In the genomic region with DNA sequence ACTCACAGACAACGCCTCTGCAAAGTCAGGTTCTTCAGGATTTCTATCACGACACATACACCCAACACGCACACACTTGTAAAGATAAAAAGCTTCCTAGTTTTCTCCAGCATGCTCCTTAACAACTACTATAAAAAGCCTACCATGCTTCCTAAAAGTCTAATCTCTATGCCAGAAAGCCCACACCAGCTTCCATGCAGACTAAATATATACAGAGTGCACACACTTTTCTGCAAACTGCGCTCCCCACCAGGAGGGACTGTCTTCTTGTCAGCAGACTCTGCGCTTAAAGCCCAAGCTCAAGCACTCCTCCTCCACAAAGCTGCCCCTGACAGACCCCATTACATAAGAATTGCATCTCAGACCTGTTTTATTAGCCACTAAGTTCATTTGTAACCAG, we compare ENCODE assay signal across 21 mouse cellular contexts. TPM values are rescaled to one million over a fixed set of nuclear protein-coding genes. Genes with fewer than 3 reads are reported as not detected.
A peak's percentile ranks its signal among the peaks of the same experiment; 100 is the strongest.
DNase-seq lines count a peak whose midpoint lies in the region; ATAC-seq and TF ChIP-seq lines count a peak whose summit lies in the region.
"Had no signal": no experiment of that assay in that cellular context is flagged by ENCODE, and none has a peak within 500 bp of the region (broad histone marks: within the 10 kb centered on the region; RNA-seq: fewer than 3 reads in every experiment).

No protein-coding gene starts in this region.

- H3K27ac ChIP-seq in heart, embryonic 15.5 days: no peak overlapping the region
- no peak overlapping the region for H3K27ac ChIP-seq in hindbrain, postnatal 0 days
- H3K27ac ChIP-seq: embryonic facial prominence, embryonic 10.5 days; hindbrain, embryonic 12.5 days; intestine, embryonic 15.5 days; limb, embryonic 13.5 days; liver, embryonic 15.5 days had no signal

- no peak for TF ChIP-seq CTCF in hindbrain, postnatal 0 days (IDR thresholded peaks at IDR 0.05; ENCODE audit: low read depth)

- H3K9me3 ChIP-seq in heart, embryonic 15.5 days (replicated peaks): no peaks in the 10 kb centered on the region
- H3K9me3 ChIP-seq in hindbrain, postnatal 0 days (ENCODE audit: low read length): no peaks in the 10 kb centered on the region
- H3K9me3 ChIP-seq: embryonic facial prominence, embryonic 10.5 days; hindbrain, embryonic 12.5 days; intestine, embryonic 15.5 days; limb, embryonic 13.5 days; liver, embryonic 15.5 days had no signal

- H3K4me3 ChIP-seq in heart, embryonic 15.5 days: no peak overlapping the region
- no peak overlapping the region for H3K4me3 ChIP-seq in hindbrain, postnatal 0 days (ENCODE audit: low read length)
- H3K4me3 ChIP-seq: embryonic facial prominence, embryonic 10.5 days; erythroblast, embryonic 14.5 days; hindbrain, embryonic 12.5 days; intestine, embryonic 15.5 days; limb, embryonic 13.5 days; liver, embryonic 15.5 days had no signal

- peak overlapping the region; percentile 20 for H3K4me2 ChIP-seq in heart, embryonic 15.5 days
- H3K4me2 ChIP-seq in hindbrain, postnatal 0 days (ENCODE audit: low read depth, low read length): no peak overlapping the region
- H3K4me2 ChIP-seq: hindbrain, embryonic 12.5 days; intestine, embryonic 15.5 days; limb, embryonic 13.5 days; liver, embryonic 15.5 days had no signal

- no peak for ATAC-seq in heart, embryonic 15.5 days (replicated peaks; ENCODE audit: insufficient number of reproducible peaks, insufficient read depth, low FRiP score, low read depth)
- ATAC-seq in hindbrain, postnatal 0 days: no peak
- no peak for ATAC-seq in megakaryocyte progenitor cell, adult 5-6 weeks (replicated peaks; ENCODE audit: poor library complexity)
- ATAC-seq: forebrain, postnatal 0 days; intestine, embryonic 15.5 days had no signal

- DNase-seq in heart, postnatal 10 days: no peak
- peak; percentile 46 to 51 for DNase-seq in right cerebral cortex, adult 2 months (ENCODE audit: low spot score in 2 of 2)
- DNase-seq in right cerebral cortex, postnatal 14 days: no peak
- peak; percentile 25 to 55 for DNase-seq in left cerebral cortex, adult 8-10 months (ENCODE audit: low spot score in 2 of 2)
- DNase-seq in hindbrain, postnatal 0 days (ENCODE audit: low spot score): no peak
- DNase-seq: cerebellum, postnatal 14 days; forebrain, postnatal 0 days; kidney, postnatal 10 days; midbrain, embryonic 14.5 days; thymus, adult 2 months had no signal

- peaks cover 24% of the 10 kb centered on the region for H3K4me1 ChIP-seq in heart, embryonic 15.5 days (replicated peaks)
- no peaks in the 10 kb centered on the region for H3K4me1 ChIP-seq in hindbrain, postnatal 0 days (ENCODE audit: insufficient read depth, low read length)

- peaks cover 6% of the 10 kb centered on the region; the same call in 1 of the 2 replicates for H3K36me3 ChIP-seq in heart, embryonic 15.5 days
- no peaks in the 10 kb centered on the region for H3K36me3 ChIP-seq in hindbrain, postnatal 0 days (ENCODE audit: insufficient read depth, low read length)
- H3K36me3 ChIP-seq: hindbrain, embryonic 12.5 days; intestine, embryonic 15.5 days had no signal

- intact Hi-C loops in heart, postnatal 10 days (cut with DNase I): no loop called here

- no peak overlapping the region for H3K9ac ChIP-seq in heart, embryonic 15.5 days
- H3K9ac ChIP-seq in hindbrain, postnatal 0 days (replicated peaks; ENCODE audit: low read length): no peak overlapping the region
- H3K9ac ChIP-seq: forebrain, postnatal 0 days; hindbrain, embryonic 12.5 days; intestine, embryonic 15.5 days; limb, embryonic 13.5 days; liver, embryonic 15.5 days had no signal

- 59% methylated on average over 5 of the region's 5 CpGs for WGBS in heart, embryonic 15.5 days
- WGBS in hindbrain, postnatal 0 days: 83% methylated on average over 5 of the region's 5 CpGs

- H3K27me3 ChIP-seq in heart, embryonic 15.5 days: no peaks in the 10 kb centered on the region
- H3K27me3 ChIP-seq in hindbrain, postnatal 0 days (ENCODE audit: insufficient read depth, low read length): no peaks in the 10 kb centered on the region
- H3K27me3 ChIP-seq: intestine, embryonic 15.5 days; limb, embryonic 13.5 days; liver, embryonic 15.5 days had no signal

RNA-seq across cellular contexts. Expression of a gene that starts 3.0 kb away (rescaled TPM):
- 5.7 and 6.6 TPM in 2 replicates for polyA plus RNA-seq in heart, embryonic 15.5 days (2015; fragmentation: Nextera tagmentation; extraction: Ambion mirVana)
- 10 to 100 TPM; 16.2 TPM for total RNA-seq in heart, postnatal 10 days (2021)
- total RNA-seq in left cerebral cortex, adult 8-10 months (2022): 10 to 100 TPM; 32.3 to 36.5 (median 34.3) TPM
- 4.0 and 11.4 TPM in 2 replicates for total RNA-seq in hindbrain, postnatal 0 days (2014; rRNA removed)
- 4.7 and 5.0 TPM in 2 replicates for polyA plus RNA-seq in hindbrain, postnatal 0 days (2015; fragmentation: Nextera tagmentation; extraction: Ambion mirVana)
- 8.7 and 12.5 TPM in 2 replicates for total RNA-seq in megakaryocyte progenitor cell, adult 5-6 weeks (2015)
- 10.4 and 11.6 TPM in 2 replicates for total RNA-seq in megakaryocyte progenitor cell, adult 5-6 weeks (2017)

RNA-seq across cellular contexts. Expression of a gene that starts 16.3 kb away (rescaled TPM):
- 88.0 and 98.5 TPM in 2 replicates for polyA plus RNA-seq in heart, embryonic 15.5 days (2015; fragmentation: Nextera tagmentation; extraction: Ambion mirVana)
- total RNA-seq in heart, postnatal 10 days (2021): 10 to 100 TPM; 79.9 to 84.5 TPM
- total RNA-seq in left cerebral cortex, adult 8-10 months (2022): 10 to 100 TPM; 31.8 to 33.6 (median 32.6) TPM
- total RNA-seq in hindbrain, postnatal 0 days (2014; rRNA removed): 34.2 and 35.2 TPM in 2 replicates
- 56.3 and 57.0 TPM in 2 replicates for polyA plus RNA-seq in hindbrain, postnatal 0 days (2015; fragmentation: Nextera tagmentation; extraction: Ambion mirVana)
- total RNA-seq in megakaryocyte progenitor cell, adult 5-6 weeks (2015): 116 and 129 TPM in 2 replicates
- 65.7 and 72.9 TPM in 2 replicates for total RNA-seq in megakaryocyte progenitor cell, adult 5-6 weeks (2017)

RNA-seq across cellular contexts. Expression of a gene that starts 44.6 kb away (rescaled TPM):
- polyA plus RNA-seq in heart, embryonic 15.5 days (2015; fragmentation: Nextera tagmentation; extraction: Ambion mirVana): not detected in 2 replicates
- not detected for total RNA-seq in heart, postnatal 10 days (2021)
- not detected for total RNA-seq in left cerebral cortex, adult 8-10 months (2022)
- total RNA-seq in hindbrain, postnatal 0 days (2014; rRNA removed): not detected in 2 replicates
- 0.74 and 0.79 TPM in 2 replicates for polyA plus RNA-seq in hindbrain, postnatal 0 days (2015; fragmentation: Nextera tagmentation; extraction: Ambion mirVana)
- not detected in 2 replicates for total RNA-seq in megakaryocyte progenitor cell, adult 5-6 weeks (2015)
- total RNA-seq in megakaryocyte progenitor cell, adult 5-6 weeks (2017): not detected in 2 replicates
- total RNA-seq: adrenal gland, postnatal 4 days; forebrain, postnatal 0 days; gastrocnemius, postnatal 4 days; layer of hippocampus, postnatal 10 days had no signal
- polyA plus RNA-seq: embryonic facial prominence, embryonic 10.5 days; erythroblast, embryonic 14.5 days; forebrain, postnatal 0 days; hindbrain, embryonic 12.5 days; intestine, embryonic 15.5 days; limb, embryonic 13.5 days; liver, embryonic 15.5 days; midbrain, embryonic 14.5 days had no signal

RNA-seq across cellular contexts. Expression of a gene that starts 47.9 kb away (rescaled TPM):
- not detected in 2 replicates for polyA plus RNA-seq in heart, embryonic 15.5 days (2015; fragmentation: Nextera tagmentation; extraction: Ambion mirVana)
- not detected for total RNA-seq in heart, postnatal 10 days (2021)
- not detected for total RNA-seq in left cerebral cortex, adult 8-10 months (2022)
- total RNA-seq in hindbrain, postnatal 0 days (2014; rRNA removed): not detected in 2 replicates
- polyA plus RNA-seq in hindbrain, postnatal 0 days (2015; fragmentation: Nextera tagmentation; extraction: Ambion mirVana): not detected in 2 replicates
- not detected in 2 replicates for total RNA-seq in megakaryocyte progenitor cell, adult 5-6 weeks (2015)
- total RNA-seq in megakaryocyte progenitor cell, adult 5-6 weeks (2017): not detected in 2 replicates
- total RNA-seq: adrenal gland, postnatal 4 days; forebrain, postnatal 0 days; gastrocnemius, postnatal 4 days; layer of hippocampus, postnatal 10 days had no signal
- polyA plus RNA-seq: embryonic facial prominence, embryonic 10.5 days; erythroblast, embryonic 14.5 days; forebrain, postnatal 0 days; hindbrain, embryonic 12.5 days; intestine, embryonic 15.5 days; limb, embryonic 13.5 days; liver, embryonic 15.5 days; thymus, adult 2 months had no signal

Comparison
In these comparisons a context has a peak if more than half of its experiments do, and no peak if none do; other contexts are left out.
1. DNase-seq: peak in right cerebral cortex, adult 2 months (2 of 2) and left cerebral cortex, adult 8-10 months (2 of 2); none in heart, postnatal 10 days (0 of 2), right cerebral cortex, postnatal 14 days (single experiment) and hindbrain, postnatal 0 days (single experiment).